Mouse (Mus musculus) forebrain, embryonic 11.5 days (tissue): ENCODE results near the gene Wdr18. TPM values are rescaled to one million over a fixed set of nuclear protein-coding genes. Genes with fewer than 3 reads are reported as not detected.

ENCODE experiments used
- ATAC-seq: fragments of 200-750 bp; cut with Nextera tagmentation; replicated peaks from 2 replicates; pipeline ENCODE4 v1.8.0; 2017; ENCODE audit warnings: moderate TSS enrichment; ENCODE audit not compliant: low FRiP score
- DNase-seq: peaks from one replicate; pipeline ENCODE4 v3.0.0-alpha.2; 2017; ENCODE audit warnings: low spot score
- H3K27ac ChIP-seq: fragments of 300-500 bp; sonication (generic); 2 replicates; pipeline ENCODE4 v1.5.1; 2014; ENCODE audit warnings: low read depth, low read length
- H3K27me3 ChIP-seq: fragments of 300-500 bp; sonication (generic); 2 replicates; pipeline ENCODE4 v1.6.1; 2014; ENCODE audit warnings: mild to moderate bottlenecking, low read length, mixed read lengths; ENCODE audit not compliant: control insufficient read depth, insufficient read depth
- H3K36me3 ChIP-seq: fragments of 300-500 bp; sonication (generic); 2 replicates; pipeline ENCODE4 v1.6.1; 2014; ENCODE audit warnings: mild to moderate bottlenecking, low read length, moderate library complexity, mixed read lengths; ENCODE audit not compliant: control insufficient read depth, insufficient read depth
- H3K4me1 ChIP-seq: fragments of 300-500 bp; sonication (generic); replicated peaks from 2 replicates; pipeline ENCODE4 v1.6.1; 2014; ENCODE audit warnings: low read length, mixed read lengths; ENCODE audit not compliant: control insufficient read depth, insufficient read depth
- H3K4me2 ChIP-seq: fragments of 300-500 bp; sonication (generic); 2 replicates; pipeline ENCODE4 v1.6.1; 2014; ENCODE audit warnings: low read depth, mild to moderate bottlenecking, low read length, moderate library complexity, mixed read lengths; ENCODE audit not compliant: severe bottlenecking
- H3K4me3 ChIP-seq: fragments of 300-500 bp; sonication (generic); 2 replicates; pipeline ENCODE4 v1.5.1; 2014; ENCODE audit warnings: low read depth, low read length
- H3K9ac ChIP-seq: fragments of 300-500 bp; sonication (generic); 2 replicates; pipeline ENCODE4 v1.6.1; 2014; ENCODE audit warnings: low read length
- H3K9me3 ChIP-seq: fragments of 300-500 bp; sonication (generic); 2 replicates; pipeline ENCODE4 v1.6.1; 2016; ENCODE audit warnings: low read length, mixed read lengths; ENCODE audit not compliant: control insufficient read depth
- WGBS: fragments of 180-500 bp; shearing (Covaris S2); extraction: QIAGEN DNeasy Blood & Tissue Kit; methylation state at CpG from one replicate; pipeline ENCODE4 v1.1.7; 2014; 5-methylcytosine and 5-hydroxymethylcytosine counted together
- polyA plus RNA-seq: library from polyadenylated mRNA; unstranded; fragments of >200 nt; fragmentation: Nextera tagmentation; extraction: Ambion mirVana; gene quantifications from 2 replicates; pipeline ENCODE4 v1.2.1, GENCODE M21; 2014

Wdr18 gene
- polyA plus RNA-seq, 1 experiment from 2014 or later: 111 TPM

GRCm38 (mm10) chr10:79965325-79965724 lies 5.4 kb downstream of the Wdr18 start:
- no peak for ATAC-seq
- WGBS: 89% methylated on average over 5 of the region's 5 CpGs
- Histone ChIP-seq H3K36me3 (peaks cover 10% of the 10 kb centered on the region; the same call in 1 of the 2 replicates), H3K9ac (no peak overlapping the region), H3K4me3 (no peak overlapping the region), H3K4me2 (no peak overlapping the region), H3K27ac (no peak overlapping the region), H3K9me3 (no peaks in the 10 kb centered on the region), H3K4me1 (peaks cover 8% of the 10 kb centered on the region), H3K27me3 (peaks cover under 1% of the 10 kb centered on the region; the same call in 1 of the 2 replicates)
- DNase-seq: no peak

- ATAC-seq (no peak), DNase-seq (no peak)
- H3K4me2 ChIP-seq: no peak overlapping the region
- H3K9me3 ChIP-seq: no peaks in the 10 kb centered on the region
- peaks cover 16% of the 10 kb centered on the region for H3K27me3 ChIP-seq
- no peak overlapping the region for H3K4me3 ChIP-seq
- WGBS: 94% methylated on average over 5 of the region's 5 CpGs
- H3K36me3 ChIP-seq: peaks cover 10% of the 10 kb centered on the region; the same call in 1 of the 2 replicates
- peaks cover 8% of the 10 kb centered on the region for H3K4me1 ChIP-seq
- H3K9ac ChIP-seq: no peak overlapping the region
- no peak overlapping the region for H3K27ac ChIP-seq
These were observed 7.0 kb downstream of the Wdr18 start for GRCm38 (mm10) chr10:79966886-79967400.

- DNase-seq (no peak), ATAC-seq (no peak)
- Histone ChIP-seq H3K4me1 (peaks cover 8% of the 10 kb centered on the region), H3K4me2 (no peak overlapping the region), H3K4me3 (no peak overlapping the region), H3K36me3 (peaks cover 8% of the 10 kb centered on the region; the same call in 1 of the 2 replicates), H3K27ac (no peak overlapping the region), H3K27me3 (peaks cover 20% of the 10 kb centered on the region), H3K9ac (no peak overlapping the region), H3K9me3 (no peaks in the 10 kb centered on the region)
- WGBS: 84% methylated on average over 1 of the region's 1 CpGs
These were observed 8.2 kb downstream of the Wdr18 start for GRCm38 (mm10) chr10:79968181-79968580.

- H3K4me1 ChIP-seq: peaks cover 8% of the 10 kb centered on the region
- H3K9ac ChIP-seq: no peak overlapping the region
- H3K4me2 ChIP-seq: no peak overlapping the region
- peaks cover 20% of the 10 kb centered on the region for H3K27me3 ChIP-seq
- H3K4me3 ChIP-seq: no peak overlapping the region
- WGBS: 12% methylated on average over 3 of the region's 3 CpGs
- ATAC-seq: no peak
- H3K9me3 ChIP-seq: no peaks in the 10 kb centered on the region
- H3K36me3 ChIP-seq: peaks cover 8% of the 10 kb centered on the region; the same call in 1 of the 2 replicates
- no peak for DNase-seq
- H3K27ac ChIP-seq: no peak overlapping the region
These were observed 9.2 kb downstream of the Wdr18 start for GRCm38 (mm10) chr10:79969124-79969568.

- H3K9me3 ChIP-seq: no peaks in the 10 kb centered on the region
- H3K27me3 ChIP-seq: peaks cover 20% of the 10 kb centered on the region
- peak within 1 kb of the TSS; percentile 53 for H3K4me2 ChIP-seq
- peaks cover 3% of the 10 kb centered on the region; the same call in 1 of the 2 replicates for H3K36me3 ChIP-seq
- ATAC-seq (no peak; the same call in 1 of the 2 replicates), DNase-seq (no peak)
- peak within 1 kb of the TSS; percentile 39; the same call in 1 of the 2 replicates for H3K9ac ChIP-seq
- WGBS: 8% methylated on average over 47 of the region's 47 CpGs
- peak within 1 kb of the TSS; percentile 29 for H3K4me3 ChIP-seq
- no peak within 1 kb of the TSS for H3K27ac ChIP-seq
- H3K4me1 ChIP-seq: peaks cover 8% of the 10 kb centered on the region
These were observed 10.6 kb downstream of the Wdr18 start, which contains the start of gene Grin3b for GRCm38 (mm10) chr10:79970415-79971182. TSS of gene Grin3b (plus strand) at chr10:79970715.

GRCm38 (mm10) chr10:79971183-79971497 lies 11.2 kb downstream of the Wdr18 start:
- Histone ChIP-seq H3K4me1 (peaks cover 8% of the 10 kb centered on the region), H3K27ac (no peak overlapping the region), H3K27me3 (peaks cover 20% of the 10 kb centered on the region), H3K4me2 (peak overlapping the region; percentile 53), H3K9me3 (no peaks in the 10 kb centered on the region), H3K4me3 (peak overlapping the region; percentile 29), H3K36me3 (peaks cover 5% of the 10 kb centered on the region), H3K9ac (peak overlapping the region; percentile 39; the same call in 1 of the 2 replicates)
- ATAC-seq (no peak), DNase-seq (no peak)
- WGBS: 4% methylated on average over 21 of the region's 21 CpGs

- H3K27me3 ChIP-seq: peaks cover 20% of the 10 kb centered on the region
- H3K4me3 ChIP-seq: no peak overlapping the region
- no peak overlapping the region for H3K27ac ChIP-seq
- peaks cover 8% of the 10 kb centered on the region for H3K4me1 ChIP-seq
- DNase-seq (no peak), ATAC-seq (no peak)
- no peak overlapping the region for H3K4me2 ChIP-seq
- H3K9me3 ChIP-seq: no peaks in the 10 kb centered on the region
- WGBS: 72% methylated on average over 14 of the region's 14 CpGs
- H3K36me3 ChIP-seq: peaks cover 15% of the 10 kb centered on the region
- H3K9ac ChIP-seq: no peak overlapping the region
These were observed 12.9 kb downstream of the Wdr18 start for GRCm38 (mm10) chr10:79972831-79973230.

- no peak overlapping the region for H3K4me2 ChIP-seq
- DNase-seq (no peak), ATAC-seq (no peak)
- H3K9me3 ChIP-seq: no peaks in the 10 kb centered on the region
- H3K4me1 ChIP-seq: peaks cover 8% of the 10 kb centered on the region
- H3K27ac ChIP-seq: no peak overlapping the region
- H3K36me3 ChIP-seq: peaks cover 21% of the 10 kb centered on the region
- no peak overlapping the region for H3K4me3 ChIP-seq
- peaks cover 20% of the 10 kb centered on the region for H3K27me3 ChIP-seq
- WGBS: 92% methylated on average over 21 of the region's 21 CpGs
- H3K9ac ChIP-seq: no peak overlapping the region
These were observed 14.1 kb downstream of the Wdr18 start for GRCm38 (mm10) chr10:79974087-79974486.
